Mouse (Mus musculus): Measurements from ENCODE around the gene Ifnz.
"Not testable (repeated sequence)": the region's sequence is repeated elsewhere in the genome, so short reads cannot be mapped to it uniquely, and the experiment has no call there.

Ifnz gene

DNA sequence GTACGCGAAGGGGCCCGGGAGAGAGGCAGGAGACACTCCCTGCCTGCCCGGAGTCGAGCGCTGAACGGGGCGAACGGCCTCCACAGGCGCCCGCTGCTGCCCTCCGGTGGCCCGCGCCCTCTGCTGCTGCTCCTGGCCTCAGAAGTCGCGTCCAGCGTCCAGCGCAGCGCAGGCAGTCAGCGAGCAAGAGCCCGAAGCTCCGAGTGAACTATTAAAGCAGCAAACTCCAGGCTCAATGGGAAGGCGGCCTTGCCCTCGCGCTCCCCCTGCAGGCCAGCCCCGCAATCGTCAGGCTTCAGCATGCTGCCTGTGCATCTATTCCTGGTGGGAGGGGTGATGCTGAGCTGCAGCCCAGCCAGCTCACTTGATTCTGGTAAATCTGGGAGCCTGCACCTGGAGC, 3.5 kb downstream of the Ifnz start, which contains the start of gene Gm13276:
Gene Gm13276 (plus strand): TSS at position 301 of the 400 bp plus-strand sequence.
- DNase-seq (ENCODE audit: low spot score in 2 of 2) = not testable (repeated sequence)

GRCm38 (mm10) chr4:88788402-88788801, 6.5 kb downstream of the Ifnz start, which contains the start of gene Gm13277:
Gene Gm13277, plus strand, starts transcription at chr4:88788632.
- DNase-seq (ENCODE audit: low spot score in 2 of 2) = peak; percentile 33 to 59

DNA sequence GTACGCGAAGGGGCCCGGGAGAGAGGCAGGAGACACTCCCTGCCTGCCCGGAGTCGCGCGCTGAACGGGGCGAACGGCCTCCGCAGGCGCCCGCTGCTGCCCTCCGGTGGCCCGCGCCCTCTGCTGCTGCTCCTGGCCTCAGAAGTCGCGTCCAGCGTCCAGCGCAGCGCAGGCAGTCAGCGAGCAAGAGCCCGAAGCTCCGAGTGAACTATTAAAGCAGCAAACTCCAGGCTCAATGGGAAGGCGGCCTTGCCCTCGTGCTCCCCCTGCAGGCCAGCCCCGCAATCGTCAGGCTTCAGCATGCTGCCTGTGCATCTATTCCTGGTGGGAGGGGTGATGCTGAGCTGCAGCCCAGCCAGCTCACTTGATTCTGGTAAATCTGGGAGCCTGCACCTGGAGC, 9.3 kb downstream of the Ifnz start, which contains the start of gene Gm13278:
Gene Gm13278 (plus strand): TSS at position 301 of the 400 bp plus-strand sequence.
- DNase-seq (ENCODE audit: low spot score in 2 of 2) = not testable (repeated sequence)

DNA sequence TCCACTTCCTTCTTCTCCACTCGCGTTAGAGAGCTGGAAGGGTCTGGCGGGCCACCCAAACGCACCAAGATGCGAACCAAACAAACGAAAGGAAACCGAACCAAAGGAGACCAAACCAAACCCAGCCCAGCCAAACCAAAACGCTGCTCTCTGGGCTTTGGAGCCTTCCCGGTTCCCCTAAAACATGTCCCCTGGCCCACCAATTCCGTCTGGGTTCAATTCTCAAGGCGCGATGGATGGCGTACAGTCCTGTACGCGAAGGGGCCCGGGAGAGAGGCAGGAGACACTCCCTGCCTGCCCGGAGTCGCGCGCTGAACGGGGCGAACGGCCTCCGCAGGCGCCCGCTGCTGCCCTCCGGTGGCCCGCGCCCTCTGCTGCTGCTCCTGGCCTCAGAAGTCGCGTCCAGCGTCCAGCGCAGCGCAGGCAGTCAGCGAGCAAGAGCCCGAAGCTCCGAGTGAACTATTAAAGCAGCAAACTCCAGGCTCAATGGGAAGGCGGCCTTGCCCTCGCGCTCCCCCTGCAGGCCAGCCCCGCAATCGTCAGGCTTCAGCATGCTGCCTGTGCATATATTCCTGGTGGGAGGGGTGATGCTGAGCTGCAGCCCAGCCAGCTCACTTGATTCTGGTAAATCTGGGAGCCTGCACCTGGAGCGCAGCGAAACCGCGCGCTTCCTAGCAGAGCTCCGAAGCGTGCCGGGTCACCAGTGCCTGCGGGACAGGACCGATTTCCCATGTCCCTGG, 12.2 kb downstream of the Ifnz start, which contains the start of gene Gm13275:
Gene Gm13275 (plus strand): TSS at position 552 of the 740 bp plus-strand sequence.
- peak; percentile 66 for DNase-seq (ENCODE audit: low spot score in 2 of 2)

GRCm38 (mm10) chr4:88797097-88797496, 15.2 kb downstream of the Ifnz start, which contains the start of gene Gm13279:
Gene Gm13279, plus strand, starts transcription at chr4:88797397.
- not testable (repeated sequence) for DNase-seq (ENCODE audit: low spot score in 2 of 2)

GRCm38 (mm10) chr4:88799365-88799764, 17.4 kb downstream of the Ifnz start, which contains the start of gene Gm13285:
Gene Gm13285, plus strand, starts transcription at chr4:88799665.
- DNase-seq (ENCODE audit: low spot score in 2 of 2) = not testable (repeated sequence)

GRCm38 (mm10) chr4:88802954-88803353, 21.0 kb downstream of the Ifnz start, which contains the start of gene Gm13287:
Gene Gm13287, plus strand, starts transcription at chr4:88803254.
- DNase-seq (ENCODE audit: low spot score in 2 of 2) = not testable (repeated sequence)

- not testable (repeated sequence) for DNase-seq (ENCODE audit: low spot score in 2 of 2)
These were observed 23.3 kb downstream of the Ifnz start, which contains the start of gene Gm13288 for GRCm38 (mm10) chr4:88805231-88805630. Gene Gm13288, plus strand, starts transcription at chr4:88805531.

DNA sequence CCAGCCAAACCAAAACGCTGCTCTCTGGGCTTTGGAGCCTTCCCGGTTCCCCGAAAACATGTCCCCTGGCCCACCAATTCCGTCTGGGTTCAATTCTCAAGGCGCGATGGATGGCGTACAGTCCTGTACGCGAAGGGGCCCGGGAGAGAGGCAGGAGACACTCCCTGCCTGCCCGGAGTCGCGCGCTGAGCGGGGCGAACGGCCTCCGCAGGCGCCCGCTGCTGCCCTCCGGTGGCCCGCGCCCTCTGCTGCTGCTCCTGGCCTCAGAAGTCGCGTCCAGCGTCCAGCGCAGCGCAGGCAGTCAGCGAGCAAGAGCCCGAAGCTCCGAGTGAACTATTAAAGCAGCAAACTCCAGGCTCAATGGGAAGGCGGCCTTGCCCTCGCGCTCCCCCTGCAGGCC, 23.8 kb downstream of the Ifnz start:
- not testable (repeated sequence) for DNase-seq (ENCODE audit: low spot score in 2 of 2)

DNA sequence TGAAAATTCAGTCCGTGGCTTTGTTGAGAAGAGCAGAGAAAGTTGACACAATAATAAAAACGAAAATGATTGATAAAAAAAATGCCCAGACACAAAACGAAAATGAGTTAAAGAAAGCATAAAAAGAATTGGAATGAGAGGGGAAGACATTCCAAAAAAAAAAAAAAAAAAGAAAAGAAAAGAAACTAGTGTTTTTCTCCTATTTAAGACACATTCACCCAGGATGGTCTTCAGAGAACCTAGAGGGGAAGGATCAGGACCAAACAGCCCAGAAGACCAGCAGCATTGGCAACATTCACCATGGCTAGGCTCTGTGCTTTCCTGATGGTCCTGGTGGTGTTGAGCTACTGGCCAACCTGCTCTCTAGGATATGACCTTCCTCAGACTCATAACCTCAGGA, 34.0 kb downstream of the Ifnz start, which contains the start of gene Ifna7:
Gene Ifna7 (plus strand): TSS at position 301 of the 400 bp plus-strand sequence.
- no peak for DNase-seq (ENCODE audit: low spot score in 2 of 2)

DNA sequence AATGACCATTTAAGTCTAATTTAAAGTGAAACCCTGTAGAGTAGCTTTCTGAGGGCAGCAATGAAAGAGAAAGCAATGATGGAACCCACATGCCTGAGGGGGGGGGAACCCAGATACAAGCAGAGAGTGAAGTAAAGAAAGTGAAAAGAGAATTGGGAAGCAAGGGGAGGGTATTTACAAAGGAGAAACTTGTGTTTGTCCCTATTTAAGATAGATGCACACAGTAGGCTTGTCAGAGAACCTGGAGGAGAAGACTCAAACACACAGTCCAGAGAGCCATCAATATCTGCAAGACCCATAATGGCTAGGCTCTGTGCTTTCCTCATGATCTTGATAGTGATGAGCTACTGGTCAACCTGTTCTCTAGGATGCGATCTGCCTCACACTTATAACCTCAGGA, 37.7 kb downstream of the Ifnz start, which contains the start of gene Ifna11:
Gene Ifna11 (plus strand): TSS at position 301 of the 400 bp plus-strand sequence.
- no peak for DNase-seq (ENCODE audit: low spot score in 2 of 2)

DNA sequence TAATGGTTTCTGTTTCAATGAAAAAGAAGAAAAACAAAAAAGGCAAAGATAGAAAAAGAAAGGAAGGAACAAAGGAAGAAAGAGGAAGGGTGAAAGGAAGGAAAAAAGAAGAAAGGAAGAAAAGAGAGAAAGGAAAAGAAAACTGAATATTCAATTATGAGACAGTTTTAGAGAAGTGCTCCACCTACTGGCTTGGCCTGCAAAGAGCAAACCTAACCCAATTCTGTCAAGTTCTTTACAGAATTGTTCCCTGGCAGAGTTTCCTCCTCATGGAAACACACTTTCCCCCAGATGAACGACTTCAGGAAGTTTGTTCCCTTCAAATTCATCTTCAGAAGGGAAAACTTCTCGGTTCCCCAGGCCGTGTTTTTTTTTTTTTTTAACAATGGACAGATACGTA, 41.1 kb downstream of the Ifnz start:
- no peak for DNase-seq (ENCODE audit: low spot score in 2 of 2)

DNA sequence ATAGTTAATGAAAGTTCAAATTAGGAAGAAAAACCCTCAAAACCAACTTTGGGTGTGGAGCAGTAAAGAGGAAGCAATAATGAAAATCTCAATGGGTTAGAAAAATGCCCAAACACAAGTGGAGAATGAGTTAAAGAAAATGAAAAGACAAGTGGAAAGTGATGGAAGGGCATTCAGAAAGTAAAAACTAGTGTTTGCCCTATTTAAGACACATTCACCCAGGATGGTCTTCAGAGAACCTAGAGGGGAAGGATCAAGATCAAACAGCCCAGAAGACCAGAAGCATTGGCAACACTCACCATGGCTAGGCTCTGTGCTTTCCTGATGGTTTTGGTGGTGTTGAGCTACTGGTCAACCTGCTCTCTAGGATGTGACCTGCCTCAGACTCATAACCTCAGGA, 45.2 kb downstream of the Ifnz start, which contains the start of gene Ifna6:
Gene Ifna6 (plus strand): TSS at position 301 of the 400 bp plus-strand sequence.
- DNase-seq (ENCODE audit: low spot score in 2 of 2) = not testable (repeated sequence)

DNA sequence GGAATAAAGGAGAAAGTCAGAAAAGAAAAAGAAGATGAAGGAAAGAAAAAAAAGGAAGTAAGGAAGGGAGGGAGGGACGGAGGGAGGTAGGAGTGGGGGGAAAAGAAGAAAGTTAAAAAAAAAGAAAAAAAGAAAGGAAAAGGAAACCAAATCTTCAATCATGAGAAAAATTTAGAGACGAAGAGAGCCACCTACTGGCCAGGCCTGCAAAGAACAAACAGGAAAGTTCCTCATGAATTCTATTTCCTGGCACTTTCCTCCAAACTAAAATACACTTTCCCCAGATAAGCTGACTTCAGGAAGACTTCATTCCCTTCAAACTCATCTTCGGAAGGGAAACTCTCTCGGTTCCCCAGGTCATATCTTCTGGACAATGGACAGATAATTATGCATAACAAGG, 48.6 kb downstream of the Ifnz start:
- DNase-seq (ENCODE audit: low spot score in 2 of 2) = peak in 1 of 2 experiments; percentile 18
